Mouse (Mus musculus) erythroblast, embryonic 14.5 days (primary cell): ENCODE measurements around the gene Mpped2. TPM values are rescaled to one million over a fixed set of nuclear protein-coding genes. Genes with fewer than 3 reads are reported as not detected.

Experiments used
- H3K27me3 ChIP-seq: 2 replicates; pipeline ENCODE4 v1.6.1; 2012; ENCODE audit warnings: inconsistent platforms; ENCODE audit not compliant: control insufficient read depth
- H3K36me3 ChIP-seq: 2 replicates; pipeline ENCODE4 v1.6.1; 2012; ENCODE audit warnings: mild to moderate bottlenecking, inconsistent platforms; ENCODE audit not compliant: control insufficient read depth
- H3K4me1 ChIP-seq: 2 replicates; pipeline ENCODE4 v1.6.1; 2012; ENCODE audit warnings: inconsistent platforms; ENCODE audit not compliant: control insufficient read depth
- H3K4me3 ChIP-seq: replicated peaks from 2 replicates; pipeline ENCODE3; 2012; ENCODE audit warnings: moderate library complexity, mild to moderate bottlenecking, inconsistent platforms
- H3K9me3 ChIP-seq: 2 replicates; pipeline ENCODE4 v1.6.1; 2012; ENCODE audit warnings: low read length, inconsistent platforms, mixed read lengths; ENCODE audit not compliant: control insufficient read depth
- GATA1 ChIP-seq: IDR thresholded peaks from 2 replicates; pipeline ENCODE4 v1.6.1; 2012; ENCODE audit warnings: low read length, inconsistent platforms, mixed read lengths
- TAL1 ChIP-seq: IDR thresholded peaks from 3 replicates; pipeline ENCODE4 v1.6.1; 2012; ENCODE audit warnings: low read length, inconsistent platforms, mixed read lengths
- polyA plus RNA-seq: library from polyadenylated mRNA; stranded (reverse); fragments of >175 nt; gene quantifications from 2 replicates; pipeline ENCODE4 v1.2.3, GENCODE M21; 2012

Gene Mpped2
- polyA plus RNA-seq, 1 experiment: not detected

GRCm38 (mm10) chr2:106694886-106695733 lies 2.0 kb downstream of the Mpped2 start:
- Histone ChIP-seq H3K9me3 (no peaks in the 10 kb centered on the region), H3K36me3 (no peaks in the 10 kb centered on the region), H3K4me1 (peaks cover 4% of the 10 kb centered on the region; the same call in 1 of the 2 replicates), H3K4me3 (peak overlapping the region; percentile 32), H3K27me3 (peaks cover 67% of the 10 kb centered on the region)
- TF ChIP-seq GATA1: no peak
- TF ChIP-seq TAL1: no peak

GRCm38 (mm10) chr2:106695734-106696022 lies 2.6 kb downstream of the Mpped2 start:
- peak overlapping the region; percentile 7 for H3K4me3 ChIP-seq
- TF ChIP-seq TAL1 (no peak), GATA1 (no peak)
- peaks cover 4% of the 10 kb centered on the region; the same call in 1 of the 2 replicates for H3K4me1 ChIP-seq
- H3K36me3 ChIP-seq: no peaks in the 10 kb centered on the region
- peaks cover 63% of the 10 kb centered on the region for H3K27me3 ChIP-seq
- H3K9me3 ChIP-seq: no peaks in the 10 kb centered on the region

GRCm38 (mm10) chr2:106696372-106696771 lies 3.3 kb downstream of the Mpped2 start:
- Histone ChIP-seq H3K9me3 (no peaks in the 10 kb centered on the region), H3K4me3 (no peak overlapping the region), H3K27me3 (peaks cover 58% of the 10 kb centered on the region), H3K36me3 (no peaks in the 10 kb centered on the region), H3K4me1 (peaks cover 4% of the 10 kb centered on the region; the same call in 1 of the 2 replicates)
- no peak for TF ChIP-seq TAL1
- no peak for TF ChIP-seq GATA1

- TF ChIP-seq GATA1 (no peak), TAL1 (no peak)
- Histone ChIP-seq H3K4me1 (no peaks in the 10 kb centered on the region), H3K9me3 (no peaks in the 10 kb centered on the region), H3K36me3 (no peaks in the 10 kb centered on the region), H3K27me3 (no peaks in the 10 kb centered on the region), H3K4me3 (no peak overlapping the region)
Observed at GRCm38 (mm10) chr2:106705664-106706063, 12.6 kb downstream of the Mpped2 start.

- Histone ChIP-seq H3K4me1 (peaks cover 5% of the 10 kb centered on the region), H3K36me3 (no peaks in the 10 kb centered on the region)
Observed at GRCm38 (mm10) chr2:106707136-106707535, 14.1 kb downstream of the Mpped2 start.

DNA sequence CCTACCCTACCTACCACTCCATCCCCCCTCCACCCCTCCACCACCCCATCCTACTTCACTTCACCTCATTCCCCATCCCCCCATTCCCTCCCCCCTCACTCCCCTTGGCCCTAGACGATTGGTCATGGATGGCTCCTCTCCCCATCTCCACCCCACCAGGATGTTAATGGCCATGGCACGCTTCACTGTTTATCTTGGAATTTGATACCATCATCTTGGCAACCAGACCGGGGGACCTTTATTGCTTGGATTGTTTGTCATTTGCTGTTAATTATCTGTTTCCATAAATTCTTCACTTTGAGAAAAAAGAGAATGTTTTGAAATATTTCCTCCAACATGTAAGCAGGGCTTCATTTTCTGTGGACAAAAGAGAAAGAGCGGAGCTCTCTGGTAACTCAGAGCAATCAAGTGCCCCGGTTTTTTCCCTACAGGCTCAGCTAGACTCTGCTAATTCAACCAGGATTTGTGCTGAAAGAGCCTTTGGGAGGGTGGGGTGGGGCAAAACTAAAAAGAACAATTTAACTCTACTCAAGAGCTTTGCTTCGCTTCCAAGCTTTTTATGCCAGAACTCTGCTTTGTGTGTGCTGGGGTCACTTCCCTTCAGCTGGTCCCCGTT lies 17.9 kb downstream of the Mpped2 start:
- H3K4me3 ChIP-seq: no peak overlapping the region
- TF ChIP-seq GATA1 (no peak), TAL1 (no peak)
- no peaks in the 10 kb centered on the region for H3K36me3 ChIP-seq
- peaks cover 5% of the 10 kb centered on the region for H3K4me1 ChIP-seq
- H3K27me3 ChIP-seq: no peaks in the 10 kb centered on the region
- no peaks in the 10 kb centered on the region for H3K9me3 ChIP-seq

More at GRCm38 (mm10) chr2:106707136-106707535, 14.1 kb downstream of the Mpped2 start:
- Histone ChIP-seq H3K27me3 (no peaks in the 10 kb centered on the region), H3K4me3 (no peak overlapping the region), H3K9me3 (no peaks in the 10 kb centered on the region)
- no peak for TF ChIP-seq TAL1
- TF ChIP-seq GATA1: no peak

GRCm38 (mm10) chr2:106711506-106711905 lies 18.4 kb downstream of the Mpped2 start:
- no peak for TF ChIP-seq GATA1
- TF ChIP-seq TAL1: no peak
- no peaks in the 10 kb centered on the region for H3K9me3 ChIP-seq
- H3K36me3 ChIP-seq: no peaks in the 10 kb centered on the region
- peaks cover 5% of the 10 kb centered on the region for H3K4me1 ChIP-seq
- H3K4me3 ChIP-seq: no peak overlapping the region
- no peaks in the 10 kb centered on the region for H3K27me3 ChIP-seq

DNA sequence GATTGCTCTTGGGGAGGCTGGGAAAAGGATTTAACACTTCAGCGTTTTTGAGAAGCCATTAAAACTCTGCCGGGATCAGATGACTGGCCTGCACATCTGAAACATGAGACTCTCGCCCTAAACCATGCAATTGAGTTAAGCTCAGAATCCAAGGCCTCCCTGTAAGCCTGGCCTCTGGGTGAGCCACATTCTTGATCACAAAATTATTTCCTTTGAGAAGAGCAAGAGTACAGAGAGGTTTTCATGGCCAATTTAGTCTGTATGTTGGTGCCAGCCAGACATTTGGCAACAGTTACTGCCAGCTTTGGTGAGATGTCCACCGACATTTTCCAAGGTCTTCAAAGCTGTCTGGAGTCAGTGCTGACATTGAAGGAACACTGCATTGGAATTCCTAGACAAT lies 20.1 kb downstream of the Mpped2 start:
- Histone ChIP-seq H3K4me1 (peaks cover 5% of the 10 kb centered on the region), H3K9me3 (no peaks in the 10 kb centered on the region), H3K27me3 (no peaks in the 10 kb centered on the region), H3K4me3 (no peak overlapping the region), H3K36me3 (no peaks in the 10 kb centered on the region)
- TF ChIP-seq GATA1: no peak
- no peak for TF ChIP-seq TAL1

DNA sequence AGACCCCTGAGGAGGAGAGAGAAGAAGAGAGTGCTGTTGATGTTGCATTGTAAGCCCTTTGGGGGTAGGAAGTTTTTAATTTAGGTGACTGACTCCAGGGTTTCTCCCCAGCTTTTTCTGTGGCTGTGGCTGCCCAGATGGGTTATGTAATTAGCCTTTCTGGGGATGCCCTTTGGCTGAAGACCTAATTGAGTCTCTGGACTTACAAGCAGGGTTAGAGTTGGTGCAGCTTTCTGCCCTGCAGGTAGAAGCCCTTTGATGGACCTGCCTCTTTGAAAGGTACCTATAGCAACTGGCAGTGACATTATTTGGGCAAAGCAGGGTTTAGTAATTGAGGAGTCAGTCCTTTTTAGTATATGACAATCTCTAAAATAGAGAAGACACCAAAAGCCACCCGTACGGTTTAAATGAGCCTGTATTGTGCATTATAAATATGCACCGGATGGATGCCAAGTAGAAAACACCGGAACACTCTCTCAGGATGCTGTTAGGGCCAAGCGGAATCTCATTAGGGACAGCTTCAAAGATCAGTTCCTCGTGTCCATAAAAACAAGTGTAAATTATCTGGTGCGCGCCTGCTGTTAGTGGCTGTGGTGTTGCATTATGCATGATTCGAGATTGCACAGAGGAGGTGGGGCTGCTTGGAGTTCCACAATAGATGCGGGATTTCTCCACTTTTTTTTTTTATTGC lies 22.8 kb downstream of the Mpped2 start:
- H3K9me3 ChIP-seq: no peaks in the 10 kb centered on the region
- H3K36me3 ChIP-seq: no peaks in the 10 kb centered on the region
- H3K4me1 ChIP-seq: peaks cover 5% of the 10 kb centered on the region
- TF ChIP-seq GATA1: no peak
- TF ChIP-seq TAL1: no peak
- H3K4me3 ChIP-seq: no peak overlapping the region
- H3K27me3 ChIP-seq: no peaks in the 10 kb centered on the region
